Mouse (Mus musculus) lung, postnatal 10 days (tissue): ENCODE data around the gene B4galt7.
A peak's percentile ranks its signal among the peaks of the same experiment; 100 is the strongest.

ENCODE experiments used
- DNase-seq: peaks from one replicate; pipeline ENCODE4 v3.0.0; 2021

B4galt7 gene

GRCm38 (mm10) chr13:55600657-55601056 lies 961 bp downstream of the B4galt7 start:
- DNase-seq, result peak; percentile 38

GRCm38 (mm10) chr13:55601611-55602010 lies 1.9 kb downstream of the B4galt7 start:
- DNase-seq, result peak; percentile 87

- no peak for DNase-seq
These were observed 4.9 kb downstream of the B4galt7 start for GRCm38 (mm10) chr13:55604606-55605005.

- DNase-seq, result no peak
These were observed 7.4 kb downstream of the B4galt7 start for GRCm38 (mm10) chr13:55606899-55607623.

GRCm38 (mm10) chr13:55607624-55608006 lies 7.9 kb downstream of the B4galt7 start:
- no peak for DNase-seq

- no peak for DNase-seq
These were observed 12.3 kb downstream of the B4galt7 start for GRCm38 (mm10) chr13:55611996-55612395.

- DNase-seq, result no peak
These were observed 13.8 kb downstream of the B4galt7 start for GRCm38 (mm10) chr13:55613471-55613870.

- DNase-seq, result no peak
These were observed 19.6 kb downstream of the B4galt7 start for GRCm38 (mm10) chr13:55619328-55619727.

- DNase-seq, result no peak
These were observed 20.6 kb downstream of the B4galt7 start for GRCm38 (mm10) chr13:55620275-55620674.

GRCm38 (mm10) chr13:55622156-55622648 lies 22.5 kb downstream of the B4galt7 start:
- DNase-seq, result peak; percentile 15

GRCm38 (mm10) chr13:55622649-55623541 lies 23.2 kb downstream of the B4galt7 start, which contains the start of gene Caml:
TSS of gene Caml (plus strand) at chr13:55623005.
- peak; percentile 94 for DNase-seq

GRCm38 (mm10) chr13:55634639-55635127 lies 35.0 kb downstream of the B4galt7 start, which contains the start of gene Ddx46:
TSS of gene Ddx46 (plus strand) at chr13:55635027.
- peak; percentile 94 for DNase-seq

- no peak for DNase-seq
These were observed 35.5 kb downstream of the B4galt7 start for GRCm38 (mm10) chr13:55635146-55635571.

- DNase-seq, result no peak
These were observed 36.7 kb downstream of the B4galt7 start for GRCm38 (mm10) chr13:55636185-55636983.

- peak; percentile 85 for DNase-seq
These were observed 40.8 kb downstream of the B4galt7 start for GRCm38 (mm10) chr13:55640480-55640879.

GRCm38 (mm10) chr13:55644525-55644924 lies 44.8 kb downstream of the B4galt7 start:
- DNase-seq, result peak; percentile 25

GRCm38 (mm10) chr13:55650098-55650497 lies 50.4 kb downstream of the B4galt7 start:
- peak; percentile 8 for DNase-seq

GRCm38 (mm10) chr13:55650980-55651379 lies 51.3 kb downstream of the B4galt7 start:
- no peak for DNase-seq
